Mouse (Mus musculus) midbrain, embryonic 13.5 days (tissue): ENCODE measurements around the gene Lsm6. TPM values are rescaled to one million over a fixed set of nuclear protein-coding genes. Genes with fewer than 3 reads are reported as not detected.

ENCODE experiments used
- ATAC-seq: fragments of 200-750 bp; cut with Nextera tagmentation; 2 replicates; pipeline ENCODE4 v1.8.0; 2017; ENCODE audit warnings: mild to moderate bottlenecking, moderate TSS enrichment, moderate library complexity
- H3K27ac ChIP-seq: fragments of 300-500 bp; sonication (generic); 2 replicates; pipeline ENCODE4 v1.5.1; 2015; ENCODE audit warnings: inconsistent platforms, mild to moderate bottlenecking, moderate library complexity
- H3K27me3 ChIP-seq: fragments of 300-500 bp; sonication (generic); 2 replicates; pipeline ENCODE4 v1.6.1; 2015; ENCODE audit warnings: mild to moderate bottlenecking, inconsistent platforms
- H3K36me3 ChIP-seq: fragments of 300-500 bp; sonication (generic); 2 replicates; pipeline ENCODE4 v1.6.1; 2015; ENCODE audit warnings: mild to moderate bottlenecking, inconsistent platforms
- H3K4me1 ChIP-seq: fragments of 300-500 bp; sonication (generic); replicated peaks from 2 replicates; pipeline ENCODE4 v1.6.1; 2015; ENCODE audit warnings: inconsistent platforms
- H3K4me2 ChIP-seq: fragments of 300-500 bp; sonication (generic); replicated peaks from 2 replicates; pipeline ENCODE4 v1.6.1; 2015; ENCODE audit warnings: moderate library complexity, mild to moderate bottlenecking, inconsistent platforms
- H3K4me3 ChIP-seq: fragments of 300-500 bp; sonication (generic); replicated peaks from 2 replicates; pipeline ENCODE4 v1.5.1; 2015; ENCODE audit warnings: mild to moderate bottlenecking, inconsistent platforms
- H3K9ac ChIP-seq: fragments of 300-500 bp; sonication (generic); replicated peaks from 2 replicates; pipeline ENCODE4 v1.6.1; 2015; ENCODE audit warnings: mild to moderate bottlenecking, inconsistent platforms
- H3K9me3 ChIP-seq: fragments of 300-500 bp; sonication (generic); 2 replicates; pipeline ENCODE4 v1.6.1; 2016; ENCODE audit warnings: mild to moderate bottlenecking, inconsistent platforms
- WGBS: fragments of 180-500 bp; shearing (Covaris S2); methylation state at CpG from one replicate; pipeline ENCODE4 v1.1.7; 2015; 5-methylcytosine and 5-hydroxymethylcytosine counted together
- polyA plus RNA-seq: library from polyadenylated mRNA; unstranded; fragments of >200 nt; fragmentation: Nextera tagmentation; extraction: Ambion mirVana; gene quantifications from 2 replicates; pipeline ENCODE4 v1.2.1, GENCODE M21; 2015

The Lsm6 gene
- polyA plus RNA-seq, 1 experiment from 2014 or later: 204 TPM

DNA sequence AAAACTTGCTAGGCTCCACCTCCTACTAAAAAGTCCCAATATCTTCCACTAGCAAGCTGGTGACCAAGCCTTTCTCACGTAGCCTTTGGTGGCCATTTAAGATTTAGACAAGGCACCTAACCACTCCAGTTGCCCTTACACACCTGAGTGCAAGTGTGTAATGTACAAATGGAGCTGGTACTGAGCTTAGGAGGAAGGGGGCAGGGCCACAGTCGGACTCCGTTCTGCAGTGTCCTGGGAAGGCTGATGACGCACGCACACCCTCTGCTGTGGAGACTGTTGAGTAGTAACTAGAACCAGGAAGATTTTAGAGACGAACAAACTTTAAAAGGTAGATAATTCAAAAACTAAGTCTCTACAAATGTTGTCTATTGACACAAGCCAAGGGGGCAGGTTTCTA is 19.7 kb downstream of the Lsm6 start:
- ATAC-seq: no peak
- Histone ChIP-seq H3K27ac (no peak overlapping the region), H3K27me3 (no peaks in the 10 kb centered on the region), H3K9ac (no peak overlapping the region), H3K4me2 (no peak overlapping the region), H3K4me1 (no peaks in the 10 kb centered on the region), H3K9me3 (no peaks in the 10 kb centered on the region), H3K4me3 (no peak overlapping the region), H3K36me3 (peaks cover 33% of the 10 kb centered on the region)
- 96% methylated on average over 6 of the region's 6 CpGs for WGBS

DNA sequence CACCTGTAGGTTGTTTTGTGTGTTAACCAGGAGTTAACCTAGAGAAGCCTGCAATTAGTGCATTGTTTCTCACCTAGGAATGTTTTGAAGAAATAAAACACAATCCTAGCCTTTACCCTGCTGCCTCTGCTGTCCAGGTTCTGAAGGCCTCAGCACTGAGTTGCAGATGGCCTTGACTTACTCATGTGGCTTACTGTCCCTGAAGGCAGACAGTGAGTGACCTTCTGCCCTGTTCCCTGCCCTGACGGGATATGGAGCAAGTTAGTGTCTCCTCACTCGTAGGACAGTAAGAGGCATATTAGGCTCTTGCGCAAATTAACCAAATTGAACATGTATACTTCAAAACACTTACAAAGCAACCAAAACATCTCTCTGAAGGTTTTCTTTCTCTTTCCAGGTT is 22.3 kb downstream of the Lsm6 start:
- H3K27me3 ChIP-seq: no peaks in the 10 kb centered on the region
- peaks cover 20% of the 10 kb centered on the region for H3K36me3 ChIP-seq
- no peak overlapping the region for H3K9ac ChIP-seq
- ATAC-seq: no peak
- H3K4me1 ChIP-seq: no peaks in the 10 kb centered on the region
- no peak overlapping the region for H3K4me2 ChIP-seq
- H3K9me3 ChIP-seq: no peaks in the 10 kb centered on the region
- no peak overlapping the region for H3K27ac ChIP-seq
- WGBS: 91% methylated on average over 3 of the region's 3 CpGs
- no peak overlapping the region for H3K4me3 ChIP-seq

DNA sequence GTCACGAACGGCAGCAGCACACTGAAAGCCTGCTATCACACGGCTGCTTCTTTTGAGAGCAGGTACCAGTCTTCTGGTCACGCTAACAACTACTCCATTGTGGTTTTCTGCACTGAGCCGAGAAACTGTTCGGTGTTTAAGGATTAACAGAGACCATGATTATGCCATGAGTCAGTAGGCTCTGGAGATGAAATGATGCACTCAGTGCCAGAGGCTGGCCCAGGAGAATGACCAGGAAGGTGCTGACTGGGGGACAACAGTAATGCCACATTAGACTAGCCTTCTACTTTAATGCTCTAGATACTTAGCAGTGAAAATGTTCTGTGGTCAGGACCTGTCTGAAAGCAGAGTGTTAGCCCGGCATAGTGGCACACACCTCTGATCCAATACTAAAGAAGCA is 23.0 kb downstream of the Lsm6 start:
- WGBS: 85% methylated on average over 7 of the region's 7 CpGs
- no peak overlapping the region for H3K4me3 ChIP-seq
- no peaks in the 10 kb centered on the region for H3K4me1 ChIP-seq
- H3K4me2 ChIP-seq: no peak overlapping the region
- H3K27ac ChIP-seq: no peak overlapping the region
- no peak for ATAC-seq
- peaks cover 16% of the 10 kb centered on the region for H3K36me3 ChIP-seq
- H3K9ac ChIP-seq: no peak overlapping the region
- H3K27me3 ChIP-seq: no peaks in the 10 kb centered on the region
- no peaks in the 10 kb centered on the region for H3K9me3 ChIP-seq

DNA sequence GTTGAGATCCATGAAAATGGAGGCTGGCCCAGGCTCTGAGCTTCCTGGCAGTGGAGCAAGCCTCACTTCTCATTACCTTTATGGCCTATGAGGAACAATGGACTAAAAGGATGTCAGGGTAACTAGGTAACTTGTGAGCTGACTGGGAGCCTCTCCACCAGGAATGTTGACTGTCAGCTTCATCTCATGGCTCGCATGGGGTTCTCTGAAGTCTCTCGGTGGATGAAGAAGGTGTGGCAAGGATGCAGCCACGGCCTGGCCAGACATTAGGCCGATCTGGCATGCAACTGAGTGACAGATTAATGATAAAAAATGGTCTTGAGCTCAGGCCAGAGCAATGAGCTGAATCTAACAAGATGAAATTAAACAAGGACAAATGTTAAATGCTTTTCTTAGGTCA is 27.7 kb downstream of the Lsm6 start:
- no peak for ATAC-seq
- WGBS: 94% methylated on average over 4 of the region's 4 CpGs
- peaks cover 3% of the 10 kb centered on the region for H3K36me3 ChIP-seq
- H3K4me2 ChIP-seq: no peak overlapping the region
- no peaks in the 10 kb centered on the region for H3K4me1 ChIP-seq
- H3K27me3 ChIP-seq: no peaks in the 10 kb centered on the region
- no peak overlapping the region for H3K27ac ChIP-seq
- H3K4me3 ChIP-seq: no peak overlapping the region
- no peaks in the 10 kb centered on the region for H3K9me3 ChIP-seq
- no peak overlapping the region for H3K9ac ChIP-seq

DNA sequence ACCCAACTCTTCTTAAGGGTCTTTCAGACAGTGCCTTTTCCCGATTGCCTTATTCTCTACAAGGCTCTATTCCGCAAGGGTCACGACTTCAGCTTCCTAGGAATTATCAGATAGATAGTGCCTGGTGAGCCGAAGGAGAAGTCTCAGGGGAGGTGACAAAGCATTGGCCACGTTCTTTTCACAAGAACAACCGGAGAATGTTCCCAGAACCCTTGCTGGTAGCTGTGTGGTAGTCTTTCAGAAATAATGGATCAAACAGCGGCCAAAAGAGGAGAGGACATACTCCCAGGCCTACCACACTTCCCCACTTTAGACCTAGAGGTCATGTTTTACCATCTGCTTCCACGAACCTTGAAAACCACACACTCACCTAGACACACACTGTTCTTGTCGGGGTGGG is 44.1 kb downstream of the Lsm6 start:
- ATAC-seq: no peak
- WGBS: 90% methylated on average over 9 of the region's 9 CpGs
- Histone ChIP-seq H3K9ac (no peak overlapping the region), H3K4me1 (no peaks in the 10 kb centered on the region), H3K9me3 (no peaks in the 10 kb centered on the region), H3K36me3 (no peaks in the 10 kb centered on the region), H3K27me3 (no peaks in the 10 kb centered on the region), H3K4me2 (no peak overlapping the region), H3K27ac (no peak overlapping the region), H3K4me3 (no peak overlapping the region)

DNA sequence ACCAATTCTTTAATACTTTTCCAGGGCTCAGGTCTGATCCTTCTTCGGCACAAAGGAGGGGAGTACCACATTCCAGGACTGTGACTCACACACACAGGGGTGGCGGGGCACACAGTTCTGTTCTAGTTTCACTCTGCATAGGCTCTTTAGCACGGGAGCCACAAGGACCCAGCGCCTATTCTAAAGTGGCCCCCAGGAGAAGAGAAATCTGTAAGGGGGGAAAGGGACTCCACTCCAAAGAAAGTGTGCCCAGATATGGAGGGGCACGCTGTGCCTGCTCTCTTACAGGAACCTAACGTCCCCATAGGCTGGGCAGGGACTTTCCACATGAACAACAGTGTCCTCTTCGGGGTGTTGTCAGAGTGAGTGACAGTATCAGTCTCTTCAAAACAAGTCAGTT is 49.7 kb downstream of the Lsm6 start:
- Histone ChIP-seq H3K9me3 (no peaks in the 10 kb centered on the region), H3K9ac (no peak overlapping the region), H3K27ac (no peak overlapping the region), H3K27me3 (no peaks in the 10 kb centered on the region), H3K4me3 (no peak overlapping the region), H3K36me3 (no peaks in the 10 kb centered on the region), H3K4me1 (no peaks in the 10 kb centered on the region), H3K4me2 (no peak overlapping the region)
- no peak for ATAC-seq
- 67% methylated on average over 7 of the region's 7 CpGs for WGBS

DNA sequence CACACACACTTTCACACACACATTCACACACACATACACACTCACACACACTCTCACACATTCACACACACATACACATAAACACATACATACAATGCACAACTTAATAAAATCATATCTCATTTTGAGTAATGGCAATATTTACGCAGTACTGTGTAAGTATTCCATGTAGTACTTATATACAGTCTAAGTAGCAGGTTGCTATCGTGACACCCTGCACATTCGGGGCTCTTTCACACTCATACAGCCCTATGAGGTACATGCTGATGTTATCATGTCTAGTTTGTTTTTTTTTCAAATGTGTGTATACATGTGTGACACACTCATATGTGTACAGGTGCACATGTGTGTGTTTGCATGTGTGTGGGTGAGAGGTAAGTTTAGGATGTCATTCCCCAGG is 50.4 kb downstream of the Lsm6 start:
- Histone ChIP-seq H3K4me2 (no peak overlapping the region), H3K9ac (no peak overlapping the region), H3K36me3 (no peaks in the 10 kb centered on the region), H3K27me3 (no peaks in the 10 kb centered on the region), H3K9me3 (no peaks in the 10 kb centered on the region), H3K4me1 (no peaks in the 10 kb centered on the region), H3K4me3 (no peak overlapping the region), H3K27ac (no peak overlapping the region)
- 94% methylated on average over 3 of the region's 3 CpGs for WGBS
- no peak for ATAC-seq

DNA sequence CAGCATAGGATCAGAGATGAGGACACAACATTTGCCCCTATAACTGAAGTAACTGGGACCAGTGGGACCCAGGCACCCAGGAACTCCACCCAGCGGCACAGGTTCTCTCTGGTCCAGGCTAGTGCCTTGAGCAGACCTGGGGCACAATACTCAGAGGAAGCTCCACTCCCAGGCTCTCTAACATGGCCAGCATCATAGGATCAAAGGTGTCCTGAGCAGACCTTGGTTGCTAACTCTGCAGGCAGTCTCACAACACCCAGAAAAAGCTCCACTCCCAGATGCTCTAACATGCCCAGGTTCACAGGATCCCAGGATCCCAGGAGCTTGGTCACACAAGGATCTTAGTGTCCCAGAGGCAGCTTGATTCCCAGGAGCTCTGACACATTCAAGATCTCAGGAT is 55.4 kb downstream of the Lsm6 start:
- H3K4me1 ChIP-seq: no peaks in the 10 kb centered on the region
- no peak for ATAC-seq
- no peaks in the 10 kb centered on the region for H3K36me3 ChIP-seq
- H3K9ac ChIP-seq: no peak overlapping the region
- H3K4me2 ChIP-seq: no peak overlapping the region
- no peak overlapping the region for H3K4me3 ChIP-seq
- no peak overlapping the region for H3K27ac ChIP-seq
- 0 out of 2 replicates have a peak, but pooled peaks cover 2% of the 10 kb centered on the region for H3K9me3 ChIP-seq
- H3K27me3 ChIP-seq: no peaks in the 10 kb centered on the region
- 95% methylated on average over 1 of the region's 1 CpGs for WGBS

DNA sequence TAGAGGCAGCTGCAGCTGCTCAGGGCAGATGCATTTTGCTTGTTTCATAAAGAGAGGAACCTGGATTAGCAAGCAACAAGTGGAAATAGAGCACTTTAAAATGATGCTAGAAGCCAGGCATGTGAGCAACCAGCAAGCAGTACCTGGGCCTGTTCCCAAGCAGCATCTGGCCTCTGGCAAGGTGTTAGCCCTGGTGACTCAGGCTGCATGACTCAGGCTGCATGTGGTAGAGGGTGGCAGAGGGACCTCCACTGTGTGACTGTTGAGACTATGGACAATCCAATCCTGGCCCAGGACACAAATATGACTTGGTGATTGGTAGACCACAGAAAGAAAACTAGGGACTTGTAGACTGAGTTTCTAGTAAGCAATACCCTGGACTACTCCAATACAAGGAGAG is 56.0 kb downstream of the Lsm6 start:
- no peaks in the 10 kb centered on the region for H3K36me3 ChIP-seq
- 0 out of 2 replicates have a peak, but pooled peaks cover 2% of the 10 kb centered on the region for H3K9me3 ChIP-seq
- H3K4me2 ChIP-seq: no peak overlapping the region
- no peak overlapping the region for H3K27ac ChIP-seq
- no peaks in the 10 kb centered on the region for H3K4me1 ChIP-seq
- no peak for ATAC-seq
- H3K27me3 ChIP-seq: no peaks in the 10 kb centered on the region
- no peak overlapping the region for H3K9ac ChIP-seq
- no peak overlapping the region for H3K4me3 ChIP-seq

DNA sequence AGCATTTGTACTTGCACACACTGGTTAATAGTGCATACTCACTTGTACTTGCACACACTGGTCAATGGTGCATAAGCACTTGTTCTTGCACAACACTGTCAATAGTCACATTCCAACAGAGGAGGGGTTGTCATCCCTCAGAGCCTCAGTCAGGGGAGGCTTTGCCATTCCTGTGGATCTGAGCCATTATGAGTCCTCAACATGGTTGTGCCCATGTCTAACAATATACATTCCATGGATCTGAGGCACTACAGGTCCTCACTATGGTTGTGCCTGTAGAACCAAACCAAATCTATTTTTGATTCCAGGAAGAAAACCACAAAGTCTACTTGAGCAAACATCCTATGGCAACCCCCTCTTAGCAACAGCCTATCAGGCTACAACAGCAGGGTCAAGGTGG is 61.8 kb downstream of the Lsm6 start:
- no peak overlapping the region for H3K9ac ChIP-seq
- H3K9me3 ChIP-seq: 0 out of 2 replicates have a peak, but pooled peaks cover 2% of the 10 kb centered on the region
- no peak overlapping the region for H3K27ac ChIP-seq
- H3K4me3 ChIP-seq: no peak overlapping the region
- no peaks in the 10 kb centered on the region for H3K27me3 ChIP-seq
- no peaks in the 10 kb centered on the region for H3K4me1 ChIP-seq
- no peak overlapping the region for H3K4me2 ChIP-seq
- no peaks in the 10 kb centered on the region for H3K36me3 ChIP-seq
- no peak for ATAC-seq

DNA sequence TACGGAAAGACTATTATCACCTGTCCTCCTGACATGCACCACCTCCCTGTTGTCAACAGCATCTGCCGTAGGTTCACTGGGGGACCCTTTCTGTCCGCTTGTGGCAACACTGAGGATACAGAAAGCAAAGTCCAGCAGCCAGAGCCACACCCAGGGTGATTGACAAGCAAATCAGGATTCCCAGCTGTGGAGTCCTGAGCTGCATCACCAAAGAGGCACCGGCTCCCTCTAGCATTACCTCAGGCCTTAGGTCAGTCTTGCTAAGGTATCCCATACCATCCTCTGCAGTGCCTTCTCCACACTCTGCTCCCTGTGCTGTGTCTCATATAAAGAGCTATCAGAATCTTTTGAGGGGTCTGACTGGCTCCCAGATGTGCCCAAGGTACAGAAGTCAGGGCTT is 66.0 kb downstream of the Lsm6 start:
- WGBS: 82% methylated on average over 4 of the region's 4 CpGs
- no peak overlapping the region for H3K9ac ChIP-seq
- no peak for ATAC-seq
- no peaks in the 10 kb centered on the region for H3K27me3 ChIP-seq
- H3K4me1 ChIP-seq: no peaks in the 10 kb centered on the region
- no peaks in the 10 kb centered on the region for H3K9me3 ChIP-seq
- H3K4me3 ChIP-seq: no peak overlapping the region
- no peak overlapping the region for H3K27ac ChIP-seq
- no peaks in the 10 kb centered on the region for H3K36me3 ChIP-seq
- no peak overlapping the region for H3K4me2 ChIP-seq
